Mouse (Mus musculus): ENCODE measurements at regions not wholly inside any gene's neighbourhood (a gene's known extent, or its start where the extent isn't known, plus 50 kb on each side); places are given as distances from the start of the nearest gene placed in this dataset.

GRCm38 (mm10) chr10:97282841-97283496, 196.4 kb upstream of the Dcn start:
- Histone ChIP-seq H3K27ac (ENCODE audit: insufficient read depth, low read length) (no peak overlapping the region), H3K27me3 (ENCODE audit: control insufficient read depth, insufficient read depth, low read length, poor library complexity, severe bottlenecking) (no peaks in the 10 kb centered on the region), H3K9me3 (replicated peaks; ENCODE audit: control insufficient read depth, insufficient read depth, low read length, poor library complexity, severe bottlenecking) (no peaks in the 10 kb centered on the region), H3K4me1 (ENCODE audit: control insufficient read depth, insufficient read depth, low read length) (no peaks in the 10 kb centered on the region), H3K36me3 (ENCODE audit: control insufficient read depth, insufficient read depth, low read length, poor library complexity, severe bottlenecking) (no peaks in the 10 kb centered on the region), H3K9ac (ENCODE audit: low read depth, poor library complexity, severe bottlenecking) (no peak overlapping the region), H3K4me3 (ENCODE audit: low read depth, low read length) (no peak overlapping the region)
- TF ChIP-seq CTCF (IDR thresholded peaks at IDR 0.05; ENCODE audit: low read depth, low read length) (no peak), POLR2A (IDR thresholded peaks at IDR 0.05; ENCODE audit: insufficient read depth, low read length) (no peak), EP300 (IDR thresholded peaks at IDR 0.05; ENCODE audit: insufficient read depth, low read depth, low read length) (no peak)

DNA sequence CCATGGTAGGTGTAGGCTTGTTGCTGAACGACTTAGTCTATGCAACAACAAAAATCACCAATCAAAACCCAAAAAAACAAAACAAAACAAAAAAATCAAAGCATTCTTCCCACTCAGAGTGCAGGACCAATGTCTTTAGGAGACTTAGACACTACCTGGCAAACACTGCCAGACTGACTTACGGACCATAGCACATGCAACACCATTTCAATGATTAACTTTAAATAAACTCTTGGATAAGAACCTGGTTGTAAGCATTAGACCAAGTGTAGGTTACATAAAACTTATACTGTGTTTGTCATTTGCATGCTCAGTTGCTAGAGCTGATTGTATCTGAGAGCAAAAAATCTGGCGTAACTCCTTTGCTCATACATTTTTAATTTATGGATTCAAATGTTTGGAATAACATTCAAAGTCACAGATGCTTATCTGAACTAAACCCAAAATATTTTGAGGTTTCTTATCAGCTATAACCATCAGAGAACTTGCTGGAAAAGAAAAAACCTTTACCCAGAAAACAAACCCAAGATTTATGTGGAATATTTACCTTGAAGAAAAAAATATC, 174.5 kb upstream of the Dcn start:
- Histone ChIP-seq H3K9ac (ENCODE audit: low read depth, poor library complexity, severe bottlenecking) (no peak overlapping the region), H3K9me3 (replicated peaks; ENCODE audit: control insufficient read depth, insufficient read depth, low read length, poor library complexity, severe bottlenecking) (no peaks in the 10 kb centered on the region), H3K27ac (ENCODE audit: insufficient read depth, low read length) (no peak overlapping the region), H3K36me3 (ENCODE audit: control insufficient read depth, insufficient read depth, low read length, poor library complexity, severe bottlenecking) (no peaks in the 10 kb centered on the region), H3K4me3 (ENCODE audit: low read depth, low read length) (no peak overlapping the region), H3K27me3 (ENCODE audit: control insufficient read depth, insufficient read depth, low read length, poor library complexity, severe bottlenecking) (no peaks in the 10 kb centered on the region), H3K4me1 (ENCODE audit: control insufficient read depth, insufficient read depth, low read length) (no peaks in the 10 kb centered on the region)
- TF ChIP-seq EP300 (IDR thresholded peaks at IDR 0.05; ENCODE audit: insufficient read depth, low read depth, low read length) (no peak), CTCF (IDR thresholded peaks at IDR 0.05; ENCODE audit: low read depth, low read length) (no peak), POLR2A (IDR thresholded peaks at IDR 0.05; ENCODE audit: insufficient read depth, low read length) (no peak)

GRCm38 (mm10) chr10:97309580-97309979, 169.8 kb upstream of the Dcn start:
- Histone ChIP-seq H3K4me1 (ENCODE audit: control insufficient read depth, insufficient read depth, low read length) (no peaks in the 10 kb centered on the region), H3K27ac (ENCODE audit: insufficient read depth, low read length) (no peak overlapping the region), H3K36me3 (ENCODE audit: control insufficient read depth, insufficient read depth, low read length, poor library complexity, severe bottlenecking) (no peaks in the 10 kb centered on the region), H3K9me3 (replicated peaks; ENCODE audit: control insufficient read depth, insufficient read depth, low read length, poor library complexity, severe bottlenecking) (no peaks in the 10 kb centered on the region), H3K4me3 (ENCODE audit: low read depth, low read length) (no peak overlapping the region), H3K9ac (ENCODE audit: low read depth, poor library complexity, severe bottlenecking) (no peak overlapping the region), H3K27me3 (ENCODE audit: control insufficient read depth, insufficient read depth, low read length, poor library complexity, severe bottlenecking) (no peaks in the 10 kb centered on the region)
- no peak for TF ChIP-seq CTCF (IDR thresholded peaks at IDR 0.05; ENCODE audit: low read depth, low read length)
- no peak for TF ChIP-seq POLR2A (IDR thresholded peaks at IDR 0.05; ENCODE audit: insufficient read depth, low read length)
- no peak for TF ChIP-seq EP300 (IDR thresholded peaks at IDR 0.05; ENCODE audit: insufficient read depth, low read depth, low read length)

DNA sequence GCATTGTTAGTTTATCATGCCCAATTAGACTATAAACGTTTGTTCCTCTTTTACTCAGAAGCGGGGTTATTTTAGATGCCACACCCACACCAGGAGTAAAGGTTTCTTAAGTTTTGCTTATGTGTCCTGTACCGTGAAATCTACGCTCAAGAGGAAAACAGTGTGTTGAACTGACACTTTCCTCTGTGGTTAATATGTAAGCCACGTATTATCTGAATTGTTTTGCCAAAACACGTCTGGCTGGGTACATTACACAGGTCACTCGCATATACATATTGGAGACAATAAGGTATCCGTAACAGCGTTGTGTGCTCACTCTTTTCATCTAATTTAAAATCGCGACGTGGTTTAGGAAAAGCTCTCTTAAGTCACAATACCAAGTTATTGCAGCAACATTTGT, 166.9 kb upstream of the Dcn start:
- Histone ChIP-seq H3K36me3 (ENCODE audit: control insufficient read depth, insufficient read depth, low read length, poor library complexity, severe bottlenecking) (no peaks in the 10 kb centered on the region), H3K4me1 (ENCODE audit: control insufficient read depth, insufficient read depth, low read length) (no peaks in the 10 kb centered on the region), H3K9me3 (replicated peaks; ENCODE audit: control insufficient read depth, insufficient read depth, low read length, poor library complexity, severe bottlenecking) (no peaks in the 10 kb centered on the region), H3K4me3 (ENCODE audit: low read depth, low read length) (no peak overlapping the region), H3K27ac (ENCODE audit: insufficient read depth, low read length) (no peak overlapping the region), H3K27me3 (ENCODE audit: control insufficient read depth, insufficient read depth, low read length, poor library complexity, severe bottlenecking) (no peaks in the 10 kb centered on the region), H3K9ac (ENCODE audit: low read depth, poor library complexity, severe bottlenecking) (no peak overlapping the region)
- TF ChIP-seq POLR2A (IDR thresholded peaks at IDR 0.05; ENCODE audit: insufficient read depth, low read length) = no peak
- TF ChIP-seq EP300 (IDR thresholded peaks at IDR 0.05; ENCODE audit: insufficient read depth, low read depth, low read length) = no peak
- no peak for TF ChIP-seq CTCF (IDR thresholded peaks at IDR 0.05; ENCODE audit: low read depth, low read length)

GRCm38 (mm10) chr10:97312978-97313377, 166.4 kb upstream of the Dcn start:
- H3K4me3 ChIP-seq (ENCODE audit: low read depth, low read length) = peak overlapping the region; percentile 61; the same call in 1 of the 2 replicates
- no peaks in the 10 kb centered on the region for H3K27me3 ChIP-seq (ENCODE audit: control insufficient read depth, insufficient read depth, low read length, poor library complexity, severe bottlenecking)
- peak overlapping the region; percentile 48; the same call in 1 of the 2 replicates for H3K9ac ChIP-seq (ENCODE audit: low read depth, poor library complexity, severe bottlenecking)
- TF ChIP-seq EP300 (IDR thresholded peaks at IDR 0.05; ENCODE audit: insufficient read depth, low read depth, low read length) (no peak), CTCF (IDR thresholded peaks at IDR 0.05; ENCODE audit: low read depth, low read length) (peak; percentile 73), POLR2A (IDR thresholded peaks at IDR 0.05; ENCODE audit: insufficient read depth, low read length) (no peak)
- no peaks in the 10 kb centered on the region for H3K4me1 ChIP-seq (ENCODE audit: control insufficient read depth, insufficient read depth, low read length)
- H3K9me3 ChIP-seq (replicated peaks; ENCODE audit: control insufficient read depth, insufficient read depth, low read length, poor library complexity, severe bottlenecking) = no peaks in the 10 kb centered on the region
- no peaks in the 10 kb centered on the region for H3K36me3 ChIP-seq (ENCODE audit: control insufficient read depth, insufficient read depth, low read length, poor library complexity, severe bottlenecking)
- H3K27ac ChIP-seq (ENCODE audit: insufficient read depth, low read length) = no peak overlapping the region

GRCm38 (mm10) chr10:97313407-97313901, 166.0 kb upstream of the Dcn start:
- Histone ChIP-seq H3K9me3 (replicated peaks; ENCODE audit: control insufficient read depth, insufficient read depth, low read length, poor library complexity, severe bottlenecking) (no peaks in the 10 kb centered on the region), H3K9ac (ENCODE audit: low read depth, poor library complexity, severe bottlenecking) (peak overlapping the region; percentile 48; the same call in 1 of the 2 replicates), H3K4me1 (ENCODE audit: control insufficient read depth, insufficient read depth, low read length) (no peaks in the 10 kb centered on the region), H3K27ac (ENCODE audit: insufficient read depth, low read length) (no peak overlapping the region), H3K27me3 (ENCODE audit: control insufficient read depth, insufficient read depth, low read length, poor library complexity, severe bottlenecking) (no peaks in the 10 kb centered on the region), H3K36me3 (ENCODE audit: control insufficient read depth, insufficient read depth, low read length, poor library complexity, severe bottlenecking) (no peaks in the 10 kb centered on the region), H3K4me3 (ENCODE audit: low read depth, low read length) (peak overlapping the region; percentile 61)
- no peak for TF ChIP-seq EP300 (IDR thresholded peaks at IDR 0.05; ENCODE audit: insufficient read depth, low read depth, low read length)
- TF ChIP-seq CTCF (IDR thresholded peaks at IDR 0.05; ENCODE audit: low read depth, low read length) = no peak
- TF ChIP-seq POLR2A (IDR thresholded peaks at IDR 0.05; ENCODE audit: insufficient read depth, low read length) = no peak
